Mouse (Mus musculus) hindbrain, postnatal 0 days (tissue): ENCODE results near the gene D1Ertd622e. TPM values are rescaled to one million over a fixed set of nuclear protein-coding genes. Genes with fewer than 3 reads are reported as not detected.

ENCODE experiments used
- ATAC-seq: fragments of 200-750 bp; cut with Nextera tagmentation; 2 replicates; pipeline ENCODE4 v1.8.0; 2017; ENCODE audit warnings: mild to moderate bottlenecking, moderate TSS enrichment, moderate library complexity
- DNase-seq: peaks from one replicate; pipeline ENCODE4 v3.0.0-alpha.2; 2015; ENCODE audit warnings: low spot score
- H3K27ac ChIP-seq: fragments of 300-500 bp; sonication (generic); 2 replicates; pipeline ENCODE4 v1.5.1; 2014; ENCODE audit warnings: mild to moderate bottlenecking
- H3K27me3 ChIP-seq: fragments of 300-500 bp; sonication (generic); 2 replicates; pipeline ENCODE4 v1.6.1; 2014; ENCODE audit warnings: low read length, mixed read lengths; ENCODE audit not compliant: insufficient read depth
- H3K36me3 ChIP-seq: fragments of 300-500 bp; sonication (generic); 2 replicates; pipeline ENCODE4 v1.6.1; 2014; ENCODE audit warnings: low read length, mixed read lengths; ENCODE audit not compliant: insufficient read depth
- H3K4me1 ChIP-seq: fragments of 300-500 bp; sonication (generic); 2 replicates; pipeline ENCODE4 v1.6.1; 2014; ENCODE audit warnings: antibody characterized with exemption, low read length, mixed read lengths; ENCODE audit not compliant: insufficient read depth
- H3K4me2 ChIP-seq: fragments of 300-500 bp; sonication (generic); 2 replicates; pipeline ENCODE4 v1.6.1; 2014; ENCODE audit warnings: low read depth, mild to moderate bottlenecking, low read length, moderate library complexity, mixed read lengths
- H3K4me3 ChIP-seq: fragments of 300-500 bp; sonication (generic); 2 replicates; pipeline ENCODE4 v1.5.1; 2014; ENCODE audit warnings: low read length
- H3K9ac ChIP-seq: fragments of 300-500 bp; sonication (generic); replicated peaks from 2 replicates; pipeline ENCODE4 v1.6.1; 2014; ENCODE audit warnings: mild to moderate bottlenecking, low read length, moderate library complexity, mixed read lengths
- H3K9me3 ChIP-seq: fragments of 300-500 bp; sonication (generic); 2 replicates; pipeline ENCODE4 v1.6.1; 2016; ENCODE audit warnings: low read length, mixed read lengths
- CTCF ChIP-seq: IDR thresholded peaks from 2 replicates; pipeline ENCODE4 v1.5.1; 2016; ENCODE audit warnings: antibody characterized with exemption, control low read depth, low read depth
- WGBS: fragments of 180-500 bp; shearing (Covaris S2); extraction: QIAGEN DNeasy Blood & Tissue Kit; methylation state at CpG from one replicate; pipeline ENCODE4 v1.1.7; 2014; 5-methylcytosine and 5-hydroxymethylcytosine counted together
- polyA plus RNA-seq: library from polyadenylated mRNA; unstranded; fragments of >200 nt; fragmentation: Nextera tagmentation; extraction: Ambion mirVana; gene quantifications from 2 replicates; pipeline ENCODE4 v1.2.1, GENCODE M21; 2015
- total RNA-seq: library from RNA; depleted of rRNA; stranded (reverse); fragments of >200 nt; gene quantifications from 2 replicates; pipeline ENCODE4 v1.2.3, GENCODE M21; 2014

Gene D1Ertd622e
- total and polyA plus RNA-seq, 2 experiments from 2014 or later, result 57.0 to 58.3 TPM

DNA sequence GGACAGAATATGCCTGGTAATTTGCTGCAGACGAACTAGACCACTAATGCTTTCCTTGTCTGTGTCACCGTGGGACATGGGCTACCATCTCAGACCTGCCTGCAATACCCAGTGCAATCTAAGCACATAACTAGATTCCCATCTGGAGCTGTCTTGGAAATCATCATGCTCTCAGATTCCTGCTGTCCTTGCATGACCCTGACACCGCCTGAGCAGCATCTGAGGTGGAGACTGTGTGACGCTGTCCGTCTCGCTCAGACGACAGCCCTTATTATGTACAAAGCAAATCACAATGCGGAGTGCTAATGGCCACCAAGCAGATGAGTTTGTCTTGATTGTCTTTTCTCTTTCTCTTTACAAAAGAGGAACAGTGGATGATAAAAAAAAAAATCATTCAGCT is 33.9 kb downstream of the D1Ertd622e start:
- TF ChIP-seq CTCF, result no peak
- Histone ChIP-seq H3K9ac (no peak overlapping the region), H3K4me1 (no peaks in the 10 kb centered on the region), H3K4me3 (no peak overlapping the region), H3K4me2 (no peak overlapping the region), H3K36me3 (no peaks in the 10 kb centered on the region), H3K27ac (no peak overlapping the region), H3K27me3 (no peaks in the 10 kb centered on the region), H3K9me3 (no peaks in the 10 kb centered on the region)
- DNase-seq (no peak), ATAC-seq (peak; percentile 48; the same call in 1 of the 2 replicates)
- WGBS, result 68% methylated on average over 8 of the region's 8 CpGs

DNA sequence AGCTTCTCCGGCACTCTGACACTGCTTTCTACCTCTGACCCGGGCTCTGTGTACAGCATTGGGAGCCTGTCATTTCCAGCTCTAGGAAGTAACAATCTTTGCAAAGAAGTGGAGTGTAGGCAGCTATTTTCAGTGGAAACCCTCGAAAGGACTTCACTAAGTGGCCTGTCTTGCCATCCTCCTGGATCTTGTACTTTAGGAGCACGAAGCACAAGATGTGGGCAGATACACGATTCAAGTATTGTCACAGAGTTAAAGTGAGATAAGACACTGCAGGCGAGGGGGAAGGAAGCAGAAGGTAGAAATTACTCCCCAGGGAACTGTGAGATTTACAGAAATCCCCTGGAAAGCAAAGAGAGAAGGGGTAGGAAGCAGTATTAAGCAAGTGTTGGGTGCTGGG is 36.4 kb downstream of the D1Ertd622e start:
- Histone ChIP-seq H3K4me2 (no peak overlapping the region), H3K9me3 (no peaks in the 10 kb centered on the region), H3K27me3 (no peaks in the 10 kb centered on the region), H3K36me3 (no peaks in the 10 kb centered on the region), H3K4me3 (no peak overlapping the region), H3K4me1 (no peaks in the 10 kb centered on the region), H3K9ac (no peak overlapping the region), H3K27ac (no peak overlapping the region)
- no peak for TF ChIP-seq CTCF
- DNase-seq (no peak), ATAC-seq (no peak)
- 78% methylated on average over 6 of the region's 6 CpGs for WGBS

DNA sequence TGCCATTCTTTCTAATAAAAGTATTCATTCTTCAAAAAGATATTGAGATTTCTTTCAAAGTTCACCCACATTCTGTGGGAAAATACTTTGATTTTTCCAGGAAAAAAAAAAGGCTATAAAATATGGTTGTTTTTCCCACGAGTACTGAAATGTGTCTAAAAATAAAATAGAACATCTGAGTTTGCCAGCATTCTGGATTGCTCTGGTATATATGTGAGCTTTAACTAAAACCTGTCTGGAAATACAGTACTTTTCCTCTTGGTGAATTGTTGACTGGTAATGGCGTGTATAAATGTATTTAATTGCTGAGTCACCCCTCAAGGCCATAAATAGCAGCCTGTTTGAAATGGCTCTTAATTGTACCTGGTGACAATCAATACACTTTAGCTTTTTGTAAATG is 37.5 kb downstream of the D1Ertd622e start:
- no peak for ATAC-seq
- WGBS, result 73% methylated on average over 2 of the region's 2 CpGs
- no peak for TF ChIP-seq CTCF
- Histone ChIP-seq H3K9me3 (no peaks in the 10 kb centered on the region), H3K36me3 (no peaks in the 10 kb centered on the region), H3K27ac (no peak overlapping the region), H3K4me2 (no peak overlapping the region), H3K4me1 (no peaks in the 10 kb centered on the region), H3K4me3 (no peak overlapping the region), H3K9ac (no peak overlapping the region), H3K27me3 (no peaks in the 10 kb centered on the region)
- DNase-seq, result no peak

DNA sequence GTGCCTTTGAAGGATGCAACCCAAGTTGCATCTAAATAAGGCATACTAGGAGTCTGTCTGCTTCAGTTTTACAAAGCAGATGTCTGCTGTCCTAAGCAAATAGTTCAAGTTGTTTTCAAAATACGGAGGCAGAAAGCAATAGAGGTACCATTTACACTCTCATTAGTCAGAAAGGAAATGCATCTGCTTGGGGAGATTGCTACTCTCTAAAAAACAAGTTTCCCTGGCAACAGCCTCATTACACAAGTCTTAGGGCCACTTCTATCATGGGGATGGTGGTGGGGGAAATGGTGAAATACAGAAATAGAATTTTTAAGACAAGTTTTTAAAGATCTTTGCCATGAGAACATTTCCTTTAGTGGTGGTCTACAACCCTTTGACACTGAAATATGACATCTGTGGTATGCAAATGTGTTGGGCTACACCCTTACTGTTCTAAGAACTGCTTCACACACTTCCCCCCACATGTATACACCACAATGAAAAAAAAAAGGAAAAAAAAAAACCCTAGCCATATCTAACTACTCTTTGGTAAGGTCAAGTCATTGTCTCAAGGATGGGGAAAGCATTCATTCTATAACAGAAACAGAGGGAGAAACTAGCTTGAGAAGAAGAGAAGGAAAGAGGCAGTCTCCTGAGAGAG is 38.5 kb downstream of the D1Ertd622e start:
- Histone ChIP-seq H3K4me1 (no peaks in the 10 kb centered on the region), H3K27me3 (no peaks in the 10 kb centered on the region), H3K4me3 (no peak overlapping the region), H3K27ac (no peak overlapping the region), H3K36me3 (no peaks in the 10 kb centered on the region), H3K4me2 (no peak overlapping the region), H3K9me3 (no peaks in the 10 kb centered on the region), H3K9ac (no peak overlapping the region)
- DNase-seq (no peak), ATAC-seq (no peak)
- no peak for TF ChIP-seq CTCF
- 19% methylated on average over 1 of the region's 1 CpGs for WGBS

DNA sequence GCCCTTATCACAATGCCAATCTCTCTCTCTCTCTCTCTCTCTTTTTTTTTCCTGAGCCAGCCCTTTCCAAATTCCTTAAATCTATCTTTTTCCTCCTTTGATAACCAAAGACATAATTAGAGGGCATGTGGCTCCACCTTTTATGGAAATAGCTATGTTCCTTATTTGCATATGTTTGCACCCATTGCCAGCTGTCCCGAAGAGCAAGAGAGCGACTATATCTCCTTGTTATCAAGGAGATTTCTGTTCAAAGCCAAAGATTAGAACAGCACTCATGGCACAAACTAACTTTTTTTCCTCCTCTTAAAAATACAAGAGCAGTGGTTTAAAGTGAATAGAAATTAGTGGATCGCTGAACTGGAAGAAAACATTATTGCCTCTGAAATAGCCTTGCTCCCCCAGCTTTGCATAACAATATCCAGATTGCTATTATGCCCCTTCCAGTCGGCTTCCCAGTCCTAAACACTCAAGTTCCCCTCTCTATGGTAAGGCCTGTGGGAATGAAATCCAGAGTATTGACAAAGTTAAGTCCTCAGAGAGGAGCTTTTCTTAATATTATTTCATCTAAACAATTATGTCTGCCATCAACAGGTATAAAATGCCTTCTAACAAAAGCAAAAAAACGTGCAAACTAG is 39.2 kb downstream of the D1Ertd622e start:
- no peak overlapping the region for H3K4me3 ChIP-seq
- no peaks in the 10 kb centered on the region for H3K9me3 ChIP-seq
- H3K4me1 ChIP-seq, result no peaks in the 10 kb centered on the region
- no peaks in the 10 kb centered on the region for H3K36me3 ChIP-seq
- H3K27me3 ChIP-seq, result no peaks in the 10 kb centered on the region
- DNase-seq (no peak), ATAC-seq (no peak)
- WGBS, result 17% methylated on average over 5 of the region's 5 CpGs
- no peak overlapping the region for H3K27ac ChIP-seq
- H3K4me2 ChIP-seq, result no peak overlapping the region
- H3K9ac ChIP-seq, result no peak overlapping the region
- TF ChIP-seq CTCF, result no peak

DNA sequence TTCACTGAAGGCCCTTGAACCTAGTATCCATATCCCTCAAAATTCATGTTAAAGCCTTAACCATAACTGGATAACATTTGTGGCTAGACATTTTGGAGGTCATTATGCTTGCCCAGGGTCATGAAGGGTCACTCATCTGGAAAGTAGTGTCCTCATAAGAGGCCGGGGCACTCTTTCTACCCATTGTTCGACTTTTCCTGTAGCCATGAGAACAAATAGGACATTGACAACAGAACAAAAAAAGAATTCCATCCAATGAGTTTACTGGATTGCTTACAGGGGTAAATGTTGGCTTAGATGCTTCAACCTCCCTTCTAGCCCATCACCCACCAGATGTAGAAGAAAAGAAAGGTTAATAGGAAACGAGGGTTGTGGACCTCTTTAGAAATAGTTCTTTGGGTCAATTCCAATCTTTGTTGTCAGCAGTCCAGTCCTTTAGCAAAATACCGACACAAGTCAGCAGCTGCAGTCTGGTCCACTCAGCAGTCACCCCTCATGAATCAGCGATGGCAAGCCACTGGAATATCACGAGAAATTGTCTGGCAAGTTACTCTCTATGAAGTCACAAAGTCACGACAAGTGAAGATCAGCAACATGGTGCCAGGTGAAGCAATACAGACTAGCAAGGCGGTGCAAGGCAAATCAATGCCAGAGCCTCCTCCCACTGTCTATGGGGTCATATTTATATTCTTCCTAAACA is 42.1 kb downstream of the D1Ertd622e start:
- no peak overlapping the region for H3K9ac ChIP-seq
- no peaks in the 10 kb centered on the region for H3K4me1 ChIP-seq
- DNase-seq (no peak), ATAC-seq (no peak)
- H3K4me2 ChIP-seq, result no peak overlapping the region
- no peaks in the 10 kb centered on the region for H3K9me3 ChIP-seq
- WGBS, result 57% methylated on average over 8 of the region's 8 CpGs
- H3K27ac ChIP-seq, result no peak overlapping the region
- no peaks in the 10 kb centered on the region for H3K27me3 ChIP-seq
- H3K36me3 ChIP-seq, result no peaks in the 10 kb centered on the region
- H3K4me3 ChIP-seq, result no peak overlapping the region
- TF ChIP-seq CTCF, result no peak

DNA sequence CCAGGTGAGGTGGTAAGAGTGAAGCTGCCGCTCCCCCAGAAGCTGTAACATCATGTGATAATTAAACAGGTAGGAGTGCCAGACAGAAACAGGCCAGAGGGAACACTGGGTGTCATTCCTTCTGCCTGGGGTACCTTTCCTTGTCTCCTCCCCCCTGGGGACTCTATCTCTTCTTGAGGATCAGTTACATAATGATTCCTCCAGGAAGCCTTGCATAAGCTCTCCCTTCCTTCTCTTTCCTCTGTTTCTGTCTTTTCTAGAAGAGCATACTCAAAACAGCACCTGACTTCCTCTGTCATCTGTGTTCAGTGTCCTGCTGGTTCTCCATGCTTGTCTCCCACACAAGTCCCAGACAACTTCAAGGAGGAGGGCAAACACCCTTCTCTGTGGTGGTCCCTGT is 46.3 kb downstream of the D1Ertd622e start:
- Histone ChIP-seq H3K36me3 (no peaks in the 10 kb centered on the region), H3K27me3 (no peaks in the 10 kb centered on the region), H3K4me2 (no peak overlapping the region), H3K4me3 (no peak overlapping the region), H3K9me3 (no peaks in the 10 kb centered on the region), H3K27ac (no peak overlapping the region), H3K9ac (no peak overlapping the region), H3K4me1 (no peaks in the 10 kb centered on the region)
- no peak for TF ChIP-seq CTCF
- no peak for DNase-seq
- no peak for ATAC-seq
- 85% methylated on average over 1 of the region's 1 CpGs for WGBS
